Mouse (Mus musculus) liver, embryonic 12.5 days (tissue): ENCODE measurements around the gene Nop58. TPM values are rescaled to one million over a fixed set of nuclear protein-coding genes. Genes with fewer than 3 reads are reported as not detected.

ENCODE experiments used
- ATAC-seq: fragments of 200-750 bp; cut with Nextera tagmentation; 2 replicates; pipeline ENCODE4 v1.8.0; 2017; ENCODE audit warnings: moderate number of reproducible peaks, mild to moderate bottlenecking, moderate library complexity
- H3K27ac ChIP-seq: fragments of 300-500 bp; sonication (generic); 2 replicates; pipeline ENCODE4 v1.5.1; 2016; ENCODE audit warnings: mild to moderate bottlenecking
- H3K27me3 ChIP-seq: fragments of 300-500 bp; sonication (generic); replicated peaks from 2 replicates; pipeline ENCODE4 v1.6.1; 2016; ENCODE audit warnings: mild to moderate bottlenecking, moderate library complexity
- H3K36me3 ChIP-seq: fragments of 300-500 bp; sonication (generic); 2 replicates; pipeline ENCODE4 v1.6.1; 2016; ENCODE audit warnings: mild to moderate bottlenecking, moderate library complexity
- H3K4me1 ChIP-seq: fragments of 300-500 bp; sonication (generic); 2 replicates; pipeline ENCODE4 v1.6.1; 2016
- H3K4me2 ChIP-seq: fragments of 300-500 bp; sonication (generic); 2 replicates; pipeline ENCODE4 v1.6.1; 2016; ENCODE audit warnings: mild to moderate bottlenecking, moderate library complexity
- H3K4me3 ChIP-seq: fragments of 300-500 bp; sonication (generic); 2 replicates; pipeline ENCODE4 v1.5.1; 2016; ENCODE audit warnings: mild to moderate bottlenecking, moderate library complexity
- H3K9ac ChIP-seq: fragments of 300-500 bp; sonication (generic); 2 replicates; pipeline ENCODE4 v1.6.1; 2016; ENCODE audit warnings: mild to moderate bottlenecking, moderate library complexity
- H3K9me3 ChIP-seq: fragments of 300-500 bp; sonication (generic); replicated peaks from 2 replicates; pipeline ENCODE4 v1.6.1; 2016; ENCODE audit warnings: mild to moderate bottlenecking, moderate library complexity
- WGBS: fragments of 180-500 bp; shearing (Covaris S2); methylation state at CpG from one replicate; pipeline ENCODE4 v1.1.7; 2016; ENCODE audit not compliant: insufficient replicate concordance; 5-methylcytosine and 5-hydroxymethylcytosine counted together
- polyA plus RNA-seq: library from polyadenylated mRNA; unstranded; fragments of >200 nt; fragmentation: Nextera tagmentation; extraction: Ambion mirVana; gene quantifications from 2 replicates; pipeline ENCODE4 v1.2.1, GENCODE M21; 2016

Gene Nop58
- polyA plus RNA-seq, 1 experiment from 2014 or later: 282 TPM

DNA sequence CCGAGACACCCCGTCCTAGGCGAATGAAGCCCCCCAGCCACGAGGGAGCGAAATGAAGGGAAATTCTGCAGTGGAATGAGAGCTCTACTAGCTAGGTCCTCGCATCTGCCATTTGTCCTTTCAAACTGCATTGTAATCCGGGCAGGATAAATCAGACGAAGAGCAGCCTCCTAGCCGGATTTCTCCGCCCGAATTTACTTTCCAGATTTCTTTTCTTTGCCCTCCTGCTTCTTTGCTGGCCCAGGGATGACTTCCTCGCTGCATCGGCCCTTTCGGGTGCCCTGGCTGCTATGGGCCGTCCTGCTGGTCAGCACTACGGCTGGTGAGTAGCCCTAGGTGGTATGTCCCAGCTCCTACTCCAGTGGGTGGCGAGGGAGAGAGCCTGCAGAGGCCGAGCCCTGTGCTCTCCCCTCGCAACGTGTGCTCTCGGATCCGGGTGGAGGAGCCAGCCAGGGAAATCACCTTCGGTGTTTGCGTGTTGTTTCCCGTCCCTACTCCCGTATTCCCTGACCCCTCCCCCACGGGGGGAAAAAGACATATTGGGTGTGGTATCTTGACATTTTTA, 79.7 kb downstream of the Nop58 start:
- Histone ChIP-seq H3K36me3 (no peaks in the 10 kb centered on the region), H3K27me3 (no peaks in the 10 kb centered on the region), H3K4me2 (peak overlapping the region; percentile 100), H3K4me1 (peaks cover 27% of the 10 kb centered on the region), H3K9me3 (no peaks in the 10 kb centered on the region), H3K9ac (peak overlapping the region; percentile 92), H3K4me3 (peak overlapping the region; percentile 89), H3K27ac (peak overlapping the region; percentile 83)
- ATAC-seq: no peak
- under 1% methylated on average over 27 of the region's 27 CpGs for WGBS

DNA sequence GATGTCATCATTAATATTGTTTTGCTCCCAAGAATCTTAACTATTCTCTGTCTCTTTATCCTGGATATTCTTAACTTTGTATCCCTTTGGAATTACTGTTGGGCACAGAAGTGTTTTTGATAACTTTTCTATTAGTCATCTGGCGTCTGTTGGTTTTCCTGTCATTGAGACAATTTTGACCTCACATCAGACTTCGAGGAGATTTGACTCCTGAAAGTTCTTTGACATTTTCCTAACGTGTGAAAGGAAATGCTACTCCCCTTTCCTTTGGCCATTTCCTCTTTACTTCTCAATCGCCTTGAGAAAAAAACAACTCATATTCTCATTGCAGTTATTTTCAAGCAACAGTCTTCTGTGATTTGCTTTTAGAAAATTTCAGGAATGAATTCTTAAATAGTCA, 80.5 kb downstream of the Nop58 start:
- Histone ChIP-seq H3K9me3 (no peaks in the 10 kb centered on the region), H3K4me3 (peak overlapping the region; percentile 29), H3K4me2 (peak overlapping the region; percentile 100), H3K27me3 (no peaks in the 10 kb centered on the region), H3K27ac (no peak overlapping the region), H3K4me1 (peaks cover 27% of the 10 kb centered on the region), H3K36me3 (no peaks in the 10 kb centered on the region), H3K9ac (no peak overlapping the region)
- ATAC-seq: no peak
- WGBS: 7% methylated on average over 4 of the region's 4 CpGs

GRCm38 (mm10) chr1:59766626-59767025, 81.9 kb downstream of the Nop58 start:
- H3K4me1 ChIP-seq: peaks cover 30% of the 10 kb centered on the region
- no peaks in the 10 kb centered on the region for H3K36me3 ChIP-seq
- H3K27ac ChIP-seq: no peak overlapping the region
- no peak overlapping the region for H3K9ac ChIP-seq
- H3K4me2 ChIP-seq: peak overlapping the region; percentile 36
- ATAC-seq: no peak
- H3K4me3 ChIP-seq: no peak overlapping the region
- no peaks in the 10 kb centered on the region for H3K27me3 ChIP-seq
- no peaks in the 10 kb centered on the region for H3K9me3 ChIP-seq

Other genes with a start within 250 kb of the Nop58 start
- 5.3 and 5.4 TPM in 2 replicates for gene Fzd7, start 202.5 kb upstream of the Nop58 start, polyA plus RNA-seq
- not detected in 2 replicates for gene Gm973, start 168.7 kb upstream of the Nop58 start, polyA plus RNA-seq
- gene Sumo1, start 14.1 kb upstream of the Nop58 start, polyA plus RNA-seq: 199 and 208 TPM in 2 replicates
- gene Bmpr2, start 78.4 kb downstream of the Nop58 start, polyA plus RNA-seq: 1.5 and 1.8 TPM in 2 replicates
- gene Fam117b, start 228.0 kb downstream of the Nop58 start, polyA plus RNA-seq: 7.6 TPM in 2 replicates